Mouse (Mus musculus) heart, postnatal 0 days (tissue): ENCODE measurements around the gene Ucp1. TPM values are rescaled to one million over a fixed set of nuclear protein-coding genes. Genes with fewer than 3 reads are reported as not detected.
"Not testable (repeated sequence)": the region's sequence is repeated elsewhere in the genome, so short reads cannot be mapped to it uniquely, and the experiment has no call there.

Experiments
- ATAC-seq: fragments of 200-750 bp; cut with Nextera tagmentation; 2 replicates; pipeline ENCODE4 v1.8.0; 2017; ENCODE audit warnings: low read depth, moderate number of reproducible peaks, moderate library complexity; ENCODE audit not compliant: insufficient read depth
- DNase-seq: peaks from one replicate; pipeline ENCODE4 v3.0.0-alpha.2; 2016; ENCODE audit warnings: low spot score
- H3K27ac ChIP-seq: fragments of 300-500 bp; sonication (generic); 2 replicates; pipeline ENCODE4 v1.5.1; 2014; ENCODE audit warnings: low read depth, mild to moderate bottlenecking
- H3K27me3 ChIP-seq: fragments of 300-500 bp; sonication (generic); 2 replicates; pipeline ENCODE4 v1.6.1; 2014; ENCODE audit warnings: low read length, mixed read lengths; ENCODE audit not compliant: control insufficient read depth, insufficient read depth
- H3K36me3 ChIP-seq: fragments of 300-500 bp; sonication (generic); replicated peaks from 2 replicates; pipeline ENCODE4 v1.6.1; 2014; ENCODE audit warnings: low read length, mixed read lengths; ENCODE audit not compliant: control insufficient read depth, insufficient read depth
- H3K4me1 ChIP-seq: fragments of 300-500 bp; sonication (generic); 2 replicates; pipeline ENCODE4 v1.6.1; 2014; ENCODE audit warnings: antibody characterized with exemption; ENCODE audit not compliant: control insufficient read depth, insufficient read depth
- H3K4me2 ChIP-seq: fragments of 300-500 bp; sonication (generic); 2 replicates; pipeline ENCODE4 v1.6.1; 2014; ENCODE audit warnings: low read depth, mild to moderate bottlenecking, low read length, moderate library complexity
- H3K4me3 ChIP-seq: fragments of 300-500 bp; sonication (generic); 2 replicates; pipeline ENCODE4 v1.5.1; 2014; ENCODE audit warnings: low read depth, low read length
- H3K9ac ChIP-seq: fragments of 300-500 bp; sonication (generic); replicated peaks from 2 replicates; pipeline ENCODE4 v1.6.1; 2014; ENCODE audit warnings: low read depth, low read length, mixed read lengths
- H3K9me3 ChIP-seq: fragments of 300-500 bp; sonication (generic); replicated peaks from 2 replicates; pipeline ENCODE4 v1.6.1; 2016; ENCODE audit warnings: low read length; ENCODE audit not compliant: control insufficient read depth
- CTCF ChIP-seq: IDR thresholded peaks from 2 replicates; pipeline ENCODE4 v1.5.1; 2016; ENCODE audit warnings: antibody characterized with exemption, control low read depth, low read depth
- EP300 ChIP-seq: IDR thresholded peaks from 2 replicates; pipeline ENCODE4 v1.6.1; 2016; ENCODE audit warnings: antibody characterized with exemption, low read depth
- WGBS: fragments of 180-500 bp; shearing (Covaris S2); extraction: QIAGEN DNeasy Blood & Tissue Kit; methylation state at CpG from one replicate; pipeline ENCODE4 v1.1.7; 2014; 5-methylcytosine and 5-hydroxymethylcytosine counted together
- polyA plus RNA-seq: library from polyadenylated mRNA; unstranded; fragments of >200 nt; fragmentation: Nextera tagmentation; extraction: Ambion mirVana; gene quantifications from 2 replicates; pipeline ENCODE4 v1.2.1, GENCODE M21; 2015
- total RNA-seq: library from RNA; depleted of rRNA; stranded (reverse); fragments of >200 nt; gene quantifications from 2 replicates; pipeline ENCODE4 v1.2.3, GENCODE M21; 2014; ENCODE audit warnings: low replicate concordance

The Ucp1 gene
- total and polyA plus RNA-seq, 2 experiments from 2014 or later, result not detected

GRCm38 (mm10) chr8:83297375-83297774 lies 7.2 kb downstream of the Ucp1 start:
- Histone ChIP-seq H3K9ac (no peak overlapping the region), H3K27ac (no peak overlapping the region), H3K27me3 (no peaks in the 10 kb centered on the region), H3K4me3 (no peak overlapping the region), H3K9me3 (0 out of 2 replicates have a peak, but pooled peaks cover 6% of the 10 kb centered on the region), H3K4me1 (no peaks in the 10 kb centered on the region), H3K4me2 (no peak overlapping the region), H3K36me3 (no peaks in the 10 kb centered on the region)
- no peak for TF ChIP-seq EP300
- TF ChIP-seq CTCF, result no peak
- WGBS, result 53% methylated on average over 4 of the region's 4 CpGs
- DNase-seq (no peak), ATAC-seq (no peak)

GRCm38 (mm10) chr8:83300135-83300534 lies 10.0 kb downstream of the Ucp1 start:
- Histone ChIP-seq H3K9ac (no peak overlapping the region), H3K4me1 (no peaks in the 10 kb centered on the region), H3K9me3 (0 out of 2 replicates have a peak, but pooled peaks cover 6% of the 10 kb centered on the region), H3K4me3 (no peak overlapping the region), H3K36me3 (no peaks in the 10 kb centered on the region), H3K4me2 (no peak overlapping the region), H3K27ac (no peak overlapping the region), H3K27me3 (no peaks in the 10 kb centered on the region)
- no peak for TF ChIP-seq EP300
- peak; percentile 19; the same call in 1 of the 2 replicates for TF ChIP-seq CTCF
- 47% methylated on average over 1 of the region's 1 CpGs for WGBS
- ATAC-seq (no peak), DNase-seq (no peak)

GRCm38 (mm10) chr8:83304946-83305345 lies 14.8 kb downstream of the Ucp1 start:
- no peak overlapping the region for H3K4me3 ChIP-seq
- no peak overlapping the region for H3K4me2 ChIP-seq
- H3K36me3 ChIP-seq, result no peaks in the 10 kb centered on the region
- H3K9ac ChIP-seq, result no peak overlapping the region
- 100% methylated on average over 1 of the region's 1 CpGs for WGBS
- H3K9me3 ChIP-seq, result 0 out of 2 replicates have a peak, but pooled peaks cover 6% of the 10 kb centered on the region
- no peak for ATAC-seq
- no peak for DNase-seq
- H3K27ac ChIP-seq, result no peak overlapping the region
- no peaks in the 10 kb centered on the region for H3K27me3 ChIP-seq
- TF ChIP-seq EP300 (no peak), CTCF (no peak)
- no peaks in the 10 kb centered on the region for H3K4me1 ChIP-seq

- Histone ChIP-seq H3K9me3 (no peaks in the 10 kb centered on the region), H3K36me3 (no peaks in the 10 kb centered on the region), H3K4me2 (no peak overlapping the region), H3K27me3 (no peaks in the 10 kb centered on the region), H3K27ac (no peak overlapping the region), H3K4me1 (no peaks in the 10 kb centered on the region), H3K9ac (no peak overlapping the region), H3K4me3 (no peak overlapping the region)
- DNase-seq, result no peak
- TF ChIP-seq CTCF (no peak), EP300 (no peak)
- 91% methylated on average over 6 of the region's 6 CpGs for WGBS
- no peak for ATAC-seq
Measured at GRCm38 (mm10) chr8:83309836-83310235, 19.7 kb downstream of the Ucp1 start.

- not testable (repeated sequence) for H3K27ac ChIP-seq, ATAC-seq, H3K4me1 ChIP-seq, H3K9ac ChIP-seq, DNase-seq, H3K27me3 ChIP-seq, H3K4me2 ChIP-seq, H3K4me3 ChIP-seq, H3K9me3 ChIP-seq
- 76% methylated on average over 4 of the region's 4 CpGs for WGBS
- peaks cover 35% of the 10 kb centered on the region for H3K36me3 ChIP-seq
Measured at GRCm38 (mm10) chr8:83315084-83315483, 24.9 kb downstream of the Ucp1 start.

- TF ChIP-seq CTCF, result no peak
- no peak for TF ChIP-seq EP300
- Histone ChIP-seq H3K4me3 (no peak overlapping the region), H3K27ac (no peak overlapping the region), H3K9me3 (no peaks in the 10 kb centered on the region), H3K4me1 (no peaks in the 10 kb centered on the region), H3K36me3 (peaks cover 38% of the 10 kb centered on the region), H3K4me2 (no peak overlapping the region), H3K27me3 (no peaks in the 10 kb centered on the region), H3K9ac (no peak overlapping the region)
- 73% methylated on average over 2 of the region's 2 CpGs for WGBS
- DNase-seq (no peak), ATAC-seq (no peak)
Measured at GRCm38 (mm10) chr8:83315691-83316090, 25.5 kb downstream of the Ucp1 start.
